Mouse (Mus musculus): ENCODE measurements around the gene 1700030J22Rik.

1700030J22Rik gene

GRCm38 (mm10) chr8:116978631-116979256 is at the start of gene 1700030J22Rik:
1700030J22Rik (minus strand) TSS chr8:116978959.
- DNase-seq: peak; percentile 99

- DNase-seq: no peak
Measured at GRCm38 (mm10) chr8:117027601-117028000, 48.8 kb upstream of the 1700030J22Rik start.

GRCm38 (mm10) chr8:117022297-117022993 is 43.7 kb upstream of the 1700030J22Rik start:
- DNase-seq: no peak

- DNase-seq: peak; percentile 44 to 50
Measured at GRCm38 (mm10) chr8:117019323-117020275, 40.8 kb upstream of the 1700030J22Rik start.

GRCm38 (mm10) chr8:117017896-117018295 is 39.1 kb upstream of the 1700030J22Rik start:
- DNase-seq: no peak

DNA sequence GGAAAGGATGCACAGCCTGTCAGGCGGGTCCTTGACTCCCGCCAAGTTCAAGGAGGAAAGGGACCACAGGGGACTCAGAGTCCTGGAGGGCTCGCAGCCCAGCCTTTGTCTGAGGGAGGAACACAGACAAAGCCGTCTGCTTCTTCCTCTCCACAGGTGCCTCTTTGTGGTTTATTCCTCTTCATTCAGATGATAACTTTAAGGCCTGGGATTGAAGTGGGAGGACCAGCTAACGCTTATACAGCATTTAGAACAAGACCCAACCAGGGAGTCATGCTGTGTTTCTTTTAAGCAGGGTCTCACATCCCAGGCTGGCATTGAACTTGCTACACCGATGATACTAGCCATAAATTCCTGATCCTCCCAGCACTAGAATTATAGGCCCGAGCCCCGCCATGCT is 38.2 kb upstream of the 1700030J22Rik start:
- no peak for DNase-seq

DNA sequence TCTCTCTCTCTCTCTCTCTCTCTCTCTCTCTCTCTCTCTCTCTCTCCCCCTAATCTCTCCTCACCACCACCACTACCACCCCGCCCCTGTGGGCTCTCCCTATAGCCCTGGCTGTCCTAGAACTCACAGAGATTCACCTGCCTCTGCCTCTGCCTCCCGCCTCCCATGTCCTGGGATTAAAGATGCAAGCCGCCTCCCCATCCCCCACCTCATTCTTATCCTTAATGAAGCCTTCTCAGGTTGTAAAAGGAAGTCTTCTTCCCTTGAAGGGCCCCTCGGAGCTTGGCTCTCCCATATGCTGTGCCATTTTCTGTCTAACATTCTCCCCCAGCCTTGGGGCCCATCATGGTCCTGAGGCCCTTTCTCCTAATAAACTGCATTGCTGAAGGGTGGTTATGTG is 36.9 kb upstream of the 1700030J22Rik start:
- no peak for DNase-seq

DNA sequence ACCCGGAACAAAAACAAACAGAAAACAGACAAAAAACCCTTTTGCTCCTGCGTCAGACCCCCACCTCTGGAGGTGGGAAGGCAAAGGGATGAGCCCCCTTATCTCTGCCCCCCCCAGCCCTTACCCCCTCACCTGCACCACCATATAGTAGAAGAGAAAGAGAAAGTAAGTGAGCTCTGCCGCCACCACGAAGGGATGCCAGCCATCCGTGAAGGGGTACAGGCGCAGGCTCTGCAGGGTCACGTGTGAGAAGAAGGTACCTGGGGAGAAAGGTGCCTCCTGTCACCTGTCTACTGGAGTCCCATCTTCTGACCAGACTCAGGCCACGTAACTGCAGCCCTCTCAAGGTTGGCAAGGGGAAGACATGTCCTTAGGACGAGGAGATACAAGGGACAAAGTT is 32.6 kb upstream of the 1700030J22Rik start:
- DNase-seq: no peak

GRCm38 (mm10) chr8:116994016-116994716 is 15.4 kb upstream of the 1700030J22Rik start:
- no peak for DNase-seq

DNA sequence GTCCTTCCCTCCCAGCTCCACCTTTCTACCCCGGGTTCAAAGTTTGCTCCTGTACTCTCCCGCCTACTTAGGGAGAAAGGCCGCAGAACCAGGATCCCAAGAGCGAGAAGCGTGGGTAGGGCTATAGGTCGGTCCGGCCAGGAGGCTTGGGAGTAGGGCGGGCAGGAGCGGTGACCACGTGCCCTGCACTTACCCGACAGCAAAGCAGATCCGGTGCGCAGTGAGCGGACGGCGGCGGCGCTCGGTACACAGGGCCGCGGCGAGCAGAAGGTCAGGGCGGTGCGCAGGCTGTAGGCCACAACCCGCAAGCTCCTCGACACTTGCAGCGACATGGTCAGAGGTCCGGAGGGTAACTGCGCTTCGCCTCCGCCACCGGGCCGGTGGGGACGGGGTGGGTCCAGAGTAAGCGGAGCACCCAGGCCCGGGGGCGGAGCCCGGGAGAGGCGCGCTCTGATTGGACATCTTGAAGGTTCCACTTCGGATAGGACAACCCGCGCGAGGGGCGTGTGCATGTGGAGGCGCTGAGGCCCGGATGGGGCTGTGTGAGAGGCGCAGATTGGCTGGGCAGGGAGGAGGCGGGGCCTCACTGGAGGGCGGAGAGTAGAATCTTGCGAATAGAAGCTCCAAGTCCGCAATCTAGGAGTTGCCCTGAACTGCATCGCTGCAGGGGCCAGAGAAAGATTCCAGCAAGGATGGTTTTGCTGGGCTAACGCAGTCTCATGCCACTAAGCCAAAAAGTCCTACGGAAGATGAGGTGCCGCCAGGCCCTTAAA is 14.5 kb upstream of the 1700030J22Rik start, which contains the start of gene Gcsh:
Gene Gcsh (minus strand): TSS at position 443 of the 773 bp plus-strand sequence.
- DNase-seq: peak; percentile 98 to 99

DNA sequence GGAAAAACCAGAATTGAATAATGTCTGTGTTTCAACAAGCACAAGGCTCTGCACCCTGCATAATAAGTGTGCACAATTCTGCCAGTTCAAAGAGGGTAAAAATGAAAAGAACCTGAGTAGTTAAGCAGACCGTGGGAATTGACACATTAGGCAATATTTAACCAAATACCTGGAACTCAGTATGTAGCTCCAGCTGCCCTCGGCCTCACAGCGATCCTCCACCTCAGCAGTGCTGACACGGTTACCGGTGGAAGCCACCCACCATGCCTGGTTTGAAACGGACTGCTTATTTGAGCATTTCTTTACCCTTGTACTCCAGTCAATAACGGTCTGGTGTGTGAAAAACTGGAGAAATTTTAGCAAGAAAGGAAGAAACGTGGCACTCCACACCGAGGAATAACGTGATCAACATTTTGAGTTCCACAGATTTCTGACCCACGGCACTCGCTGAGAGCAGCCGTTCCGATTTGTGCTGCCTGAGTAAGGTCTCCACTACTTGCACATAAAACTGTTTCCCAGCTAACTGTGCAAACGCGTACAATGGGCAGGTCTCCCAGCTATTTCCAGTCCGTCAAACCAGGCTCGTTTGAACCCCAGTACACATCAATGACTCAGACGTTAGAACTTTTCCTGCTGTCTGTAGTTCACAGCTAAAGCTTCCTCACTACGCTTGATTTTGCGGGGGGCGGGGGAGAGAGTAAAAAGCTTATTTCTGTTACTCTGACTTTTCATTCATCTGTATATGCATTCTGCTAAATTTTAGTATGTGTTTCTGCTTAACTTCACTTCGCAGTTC is 13.6 kb upstream of the 1700030J22Rik start:
- DNase-seq: peak in 1 of 2 experiments; percentile 23

DNA sequence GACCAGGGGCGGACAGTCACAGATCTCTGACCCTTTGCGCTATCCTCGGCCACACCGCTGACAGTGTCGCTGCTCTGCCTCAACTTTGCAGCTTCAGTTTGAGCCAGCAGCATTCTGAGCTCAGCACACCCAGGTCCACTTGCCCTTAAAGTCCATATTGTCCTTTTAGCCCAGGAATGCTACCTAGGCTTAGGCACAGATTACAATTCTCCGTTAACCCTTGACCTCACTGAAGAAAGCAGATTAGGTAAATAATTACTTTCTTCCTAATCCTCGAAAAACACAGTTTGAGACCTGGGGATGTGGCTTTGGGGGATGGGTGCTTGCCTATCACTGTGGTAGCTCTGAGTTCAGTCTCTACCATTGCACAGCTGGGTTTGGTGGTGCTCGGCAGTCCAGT is 12.5 kb upstream of the 1700030J22Rik start:
- no peak for DNase-seq

DNA sequence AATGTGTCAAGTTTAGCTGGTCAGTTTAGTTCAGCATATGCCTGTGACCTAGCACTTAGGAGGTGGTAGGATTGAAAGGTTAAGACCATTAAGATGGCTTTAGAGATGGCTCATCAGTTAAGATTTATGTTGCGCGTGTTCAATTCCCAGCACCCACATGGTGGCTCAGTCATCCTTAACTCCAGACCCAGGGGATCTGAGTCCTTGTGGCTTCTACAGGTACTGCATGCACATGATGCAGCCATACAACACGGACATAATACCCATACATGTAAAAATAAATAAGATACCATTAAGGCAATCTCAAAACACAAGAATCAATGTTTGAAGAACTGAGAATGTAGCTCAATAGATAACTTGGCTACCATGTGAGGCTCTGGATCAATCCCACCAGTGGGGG is 11.1 kb upstream of the 1700030J22Rik start:
- DNase-seq: no peak

DNA sequence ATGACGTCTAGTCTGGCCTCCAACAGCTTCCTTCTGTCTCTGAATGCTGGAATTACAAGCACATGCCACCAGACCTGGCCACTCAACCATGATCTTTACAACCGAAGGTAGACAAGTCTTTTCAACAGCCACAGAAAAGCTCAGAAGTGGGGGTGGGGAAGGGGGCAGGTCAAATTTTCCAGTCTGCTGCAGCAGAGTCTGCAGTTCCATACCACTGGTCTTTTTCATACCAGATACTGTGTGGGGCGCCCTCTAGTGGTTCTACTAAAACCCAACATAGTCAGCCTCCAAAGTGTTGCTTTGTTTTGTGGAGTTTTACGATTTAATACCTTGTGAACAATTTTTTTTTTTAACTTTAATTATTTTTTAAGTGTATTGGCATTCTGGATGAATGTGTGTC is 1.4 kb upstream of the 1700030J22Rik start:
- peak; percentile 77 to 86 for DNase-seq

DNA sequence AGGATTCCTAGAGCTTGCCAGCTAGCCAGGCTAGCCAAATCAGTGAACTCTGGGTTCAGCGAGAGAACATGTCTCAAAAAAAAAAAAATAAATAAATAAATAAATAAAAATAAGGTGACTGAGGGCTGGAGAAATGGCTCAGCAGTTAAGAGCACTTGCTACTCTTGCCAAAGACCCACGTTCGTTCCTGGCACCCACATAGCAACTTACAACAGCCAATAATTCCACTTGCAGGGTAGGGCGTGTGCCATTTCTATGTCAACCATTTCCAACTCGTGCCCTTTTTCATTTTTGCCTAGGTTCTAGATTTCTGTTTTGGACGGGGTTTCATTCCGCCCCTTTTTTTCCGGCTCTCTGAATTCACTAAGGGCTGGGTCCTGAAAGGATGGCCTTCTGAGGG is 707 bp downstream of the 1700030J22Rik start:
- DNase-seq: peak in 1 of 2 experiments; percentile 14

DNA sequence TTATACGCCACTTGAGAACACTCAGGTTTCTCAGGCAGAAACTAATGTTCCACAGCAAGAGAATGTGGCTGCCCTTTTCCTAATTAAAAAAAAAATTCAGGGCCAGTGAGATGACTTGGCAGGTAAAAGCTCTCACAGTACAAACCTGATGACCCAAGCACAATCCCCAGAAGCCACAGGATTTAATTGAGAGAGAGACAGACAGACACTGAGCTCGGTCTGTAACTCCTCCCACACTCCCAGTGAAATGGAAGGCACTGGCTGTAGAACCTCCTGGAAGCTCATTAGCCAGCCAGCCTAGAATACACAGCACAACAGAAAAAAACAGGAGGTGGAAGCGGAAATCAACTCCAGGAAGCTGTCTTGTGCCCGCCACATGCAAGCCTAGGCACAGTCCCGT is 3.2 kb downstream of the 1700030J22Rik start:
- DNase-seq: no peak

DNA sequence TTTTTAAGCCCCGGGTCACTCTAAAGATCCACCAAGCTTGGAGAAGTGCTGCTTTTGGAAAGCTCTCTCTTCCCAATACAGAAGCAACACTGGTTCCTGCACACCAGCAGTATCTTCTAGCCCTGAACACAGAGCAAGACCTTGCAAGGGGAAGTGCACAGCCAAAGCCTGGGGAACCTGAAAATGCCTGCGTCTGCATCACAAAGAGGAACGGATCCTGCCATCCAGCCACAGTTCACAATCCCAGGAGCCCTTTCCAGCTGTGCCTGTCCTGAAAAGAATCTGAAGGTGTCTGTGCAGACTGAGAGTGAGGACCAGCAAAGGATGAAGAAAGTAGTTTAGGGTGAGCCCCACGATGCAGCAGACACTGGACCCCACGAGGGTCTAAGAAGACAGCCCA is 3.7 kb downstream of the 1700030J22Rik start:
- DNase-seq: no peak

GRCm38 (mm10) chr8:116969531-116969930 is 9.2 kb downstream of the 1700030J22Rik start:
- DNase-seq: no peak

GRCm38 (mm10) chr8:116954415-116954814 is 24.3 kb downstream of the 1700030J22Rik start:
- no peak for DNase-seq

DNA sequence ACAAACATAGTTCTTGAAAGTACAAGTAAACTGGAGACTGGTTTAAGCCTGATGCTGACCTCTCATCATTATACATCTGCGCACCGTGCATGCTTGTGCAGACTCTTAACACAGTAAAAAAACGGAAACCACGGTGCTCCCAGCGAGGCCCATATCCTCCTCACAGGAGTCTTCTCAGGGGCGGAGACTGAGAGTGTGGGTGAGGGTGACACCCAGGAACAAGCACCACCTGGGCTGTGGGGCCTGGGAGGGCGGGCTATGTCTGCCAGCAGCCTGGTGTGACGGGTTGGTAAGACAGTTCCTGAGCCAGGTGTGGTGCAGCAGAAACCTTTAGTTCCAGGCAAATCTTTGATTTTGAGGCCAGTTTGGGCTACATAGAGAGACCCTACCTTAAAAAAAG is 26.3 kb downstream of the 1700030J22Rik start:
- DNase-seq: no peak

GRCm38 (mm10) chr8:116951778-116952177 is 27.0 kb downstream of the 1700030J22Rik start:
- DNase-seq: no peak
